Mouse (Mus musculus) adrenal gland, postnatal 4 days (tissue): Measurements from ENCODE around the gene Mycs. TPM values are rescaled to one million over a fixed set of nuclear protein-coding genes. Genes with fewer than 3 reads are reported as not detected.

ENCODE experiments used
- DNase-seq, 2 experiments: peaks; one replicate each; pipeline ENCODE4 v3.0.0; 2021 to 2022; ENCODE audit warnings: low spot score in 2 of 2, mixed read lengths in 2 of 2
- long read RNA-seq, 2 experiments: library from polyadenylated mRNA; stranded (forward); transcript quantifications; one replicate each; pipeline ENCODE4 v2.0.0; 2021
- total RNA-seq, 2 experiments: library from RNA; stranded (reverse); gene quantifications; 2 replicates each; pipeline ENCODE4 v1.2.3; 2021

The Mycs gene
- not detected for total RNA-seq
- long read RNA-seq, experiment 1 = 0 reads
- long read RNA-seq, experiment 2 = 0 reads

DNA sequence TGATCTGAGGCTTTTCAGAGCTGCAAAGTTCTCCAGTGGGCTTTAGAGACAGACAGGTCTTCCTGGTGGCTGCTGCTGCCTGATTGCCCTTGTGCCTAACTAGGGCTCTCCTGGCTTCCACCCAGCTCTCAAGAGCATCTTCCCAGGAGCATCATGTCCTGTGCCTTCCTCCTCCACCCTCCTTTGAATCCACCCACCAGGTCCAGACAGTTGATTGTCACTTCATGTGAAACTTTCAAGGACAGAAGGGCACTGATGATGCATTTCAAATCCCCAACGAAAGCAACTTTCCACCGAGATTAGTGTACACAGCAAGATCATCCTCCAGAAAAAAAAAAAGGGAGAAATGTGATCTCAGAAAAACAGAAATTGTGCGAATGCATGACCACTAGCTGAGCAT, at the start of gene Mycs:
Mycs (minus strand) TSS at position 101 of the 400 bp plus-strand sequence.
- no peak for DNase-seq

DNA sequence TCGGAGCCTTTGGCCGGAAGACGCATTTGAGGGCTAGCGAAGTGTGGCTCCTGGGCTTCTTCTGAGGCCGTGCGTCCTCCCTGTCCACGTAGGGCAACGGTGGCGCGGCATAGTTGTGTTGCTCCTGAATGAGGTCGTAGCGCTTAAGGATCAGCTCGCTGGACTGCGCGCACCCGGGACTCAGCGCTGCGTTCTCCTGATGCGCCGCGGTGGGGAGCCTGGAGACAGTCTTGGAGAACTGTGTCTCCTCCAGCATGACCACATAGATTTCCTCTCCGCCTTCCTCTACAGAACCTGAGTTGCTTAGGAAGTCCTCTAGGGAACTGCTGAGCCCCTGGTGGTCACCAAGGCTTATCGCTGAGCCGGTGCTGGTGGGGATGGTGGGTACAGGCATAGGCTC, 1.0 kb downstream of the Mycs start:
- DNase-seq = no peak

Other genes with a start within 250 kb of the Mycs start
- not detected for gene Btbd35f7, start 199.8 kb upstream of the Mycs start, total RNA-seq